In the genomic region with DNA sequence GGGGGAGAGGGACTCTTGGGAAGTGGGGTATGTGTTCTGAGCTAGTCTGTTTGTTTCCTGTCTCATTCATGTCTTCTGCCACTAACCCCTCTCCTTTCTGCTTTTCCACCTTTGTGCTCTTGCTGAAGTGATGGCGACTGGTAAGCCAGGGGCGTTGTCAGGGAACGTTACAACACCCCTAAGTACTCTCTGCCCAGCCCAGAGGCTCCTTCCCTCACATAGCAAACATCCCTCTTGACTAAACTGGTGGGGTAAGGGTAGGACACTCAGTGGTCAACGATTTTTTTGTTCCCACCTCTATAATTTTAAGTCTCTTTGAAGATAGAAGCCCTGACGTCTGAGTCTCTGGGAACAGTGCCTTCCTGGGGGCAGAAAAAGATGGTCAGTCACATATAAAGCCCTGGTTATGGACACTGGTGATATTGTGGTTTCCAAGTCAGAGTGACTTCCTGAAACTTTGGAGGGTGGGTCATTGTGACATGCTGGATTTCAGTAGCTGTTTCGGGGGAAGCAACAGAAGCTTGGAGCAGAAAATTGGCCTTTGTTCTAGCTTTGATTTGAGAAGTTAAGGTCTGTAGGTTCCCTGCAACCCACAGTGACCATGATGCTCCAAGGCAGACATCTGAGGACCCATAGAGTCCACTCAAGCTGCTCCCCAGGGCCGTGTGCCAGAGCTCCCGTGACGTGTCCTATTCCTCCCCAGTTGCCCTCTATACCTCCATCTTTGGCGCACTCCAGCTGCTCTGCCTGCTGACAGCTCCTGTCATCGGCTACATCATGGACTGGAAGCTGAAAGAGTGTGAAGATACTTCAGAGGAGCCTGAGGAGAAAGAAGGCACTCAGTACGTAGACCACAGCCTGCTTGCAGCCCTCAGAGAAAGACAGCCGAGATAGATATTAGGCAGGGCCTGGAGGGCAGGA, we compare ENCODE assay signal across 11 mouse cellular contexts. TPM values are rescaled to one million over a fixed set of nuclear protein-coding genes. Genes with fewer than 3 reads are reported as not detected.
DNase-seq lines count a peak whose midpoint lies in the region; ATAC-seq and TF ChIP-seq lines count a peak whose summit lies in the region.
"Had no signal": no experiment of that assay in that cellular context is flagged by ENCODE, and none has a peak within 500 bp of the region (broad histone marks: within the 10 kb centered on the region; RNA-seq: fewer than 3 reads in every experiment).

No protein-coding gene starts in this region.

- H3K36me3 ChIP-seq in kidney, embryonic 15.5 days = 0 out of 2 replicates have a peak, but pooled peaks cover 6% of the 10 kb centered on the region
- H3K36me3 ChIP-seq in heart, embryonic 13.5 days = peaks cover 8% of the 10 kb centered on the region; the same call in 1 of the 2 replicates
- peaks cover 60% of the 10 kb centered on the region for H3K36me3 ChIP-seq in thymus, adult 2 months (ENCODE audit: control insufficient read depth, insufficient read depth, low read length)
- H3K36me3 ChIP-seq: embryonic facial prominence, embryonic 12.5 days had no signal

- no peaks in the 10 kb centered on the region; the same call in 1 of the 2 replicates for H3K9me3 ChIP-seq in kidney, embryonic 15.5 days (replicated peaks)
- no peaks in the 10 kb centered on the region for H3K9me3 ChIP-seq in heart, embryonic 13.5 days
- H3K9me3 ChIP-seq: embryonic facial prominence, embryonic 12.5 days had no signal

- peaks cover 30% of the 10 kb centered on the region for H3K4me1 ChIP-seq in kidney, embryonic 15.5 days
- peaks cover 13% of the 10 kb centered on the region for H3K4me1 ChIP-seq in brown adipose tissue, adult 24 weeks (ENCODE audit: control insufficient read depth, insufficient read depth, insufficient read length, low read length)
- peaks cover 59% of the 10 kb centered on the region for H3K4me1 ChIP-seq in heart, embryonic 13.5 days
- H3K4me1 ChIP-seq in thymus, adult 2 months (replicated peaks; ENCODE audit: control insufficient read depth, insufficient read depth, low read length) = peaks cover 49% of the 10 kb centered on the region

- no peak for TF ChIP-seq POLR2A in thymus, adult 2 months (IDR thresholded peaks at IDR 0.05; ENCODE audit: control insufficient read depth, extremely low read depth, insufficient read depth, low read length, poor library complexity)

- WGBS in kidney, embryonic 15.5 days = 76% methylated on average over 13 of the region's 13 CpGs
- WGBS in heart, embryonic 13.5 days = 43% methylated on average over 13 of the region's 13 CpGs
- 85% methylated on average over 13 of the region's 13 CpGs for WGBS in thymus, adult 2 months

- no peak overlapping the region for H3K4me3 ChIP-seq in kidney, embryonic 15.5 days (replicated peaks)
- H3K4me3 ChIP-seq in brown adipose tissue, adult 24 weeks (ENCODE audit: insufficient read depth, low read depth, low read length) = no peak overlapping the region
- H3K4me3 ChIP-seq in heart, embryonic 13.5 days = no peak overlapping the region
- no peak overlapping the region for H3K4me3 ChIP-seq in thymus, adult 2 months (ENCODE audit: control insufficient read depth, insufficient read depth, low read length)
- H3K4me3 ChIP-seq: embryonic facial prominence, embryonic 12.5 days had no signal

- H3K4me2 ChIP-seq in kidney, embryonic 15.5 days = no peak overlapping the region
- 0 out of 2 replicates have a peak overlapping the region, but pooled peaks have one; percentile 30 for H3K4me2 ChIP-seq in heart, embryonic 13.5 days
- H3K4me2 ChIP-seq: embryonic facial prominence, embryonic 12.5 days had no signal

- no peak for TF ChIP-seq CTCF in thymus, adult 2 months (IDR thresholded peaks at IDR 0.05; ENCODE audit: borderline replicate concordance, control insufficient read depth, extremely low read depth, insufficient read depth, low read length, poor library complexity)

- no peak for ATAC-seq in kidney, embryonic 15.5 days (replicated peaks; ENCODE audit: low FRiP score)
- ATAC-seq in heart, embryonic 13.5 days (ENCODE audit: extremely low read depth, insufficient number of reproducible peaks, low FRiP score, low TSS enrichment) = peak; percentile 34; the same call in 1 of the 2 replicates
- ATAC-seq in megakaryocyte, adult 5-6 weeks (ENCODE audit: poor library complexity, severe bottlenecking) = peak; percentile 45
- ATAC-seq: hindbrain, embryonic 16.5 days had no signal

- peak overlapping the region; percentile 70 for H3K27ac ChIP-seq in kidney, embryonic 15.5 days
- peak overlapping the region; percentile 81 for H3K27ac ChIP-seq in brown adipose tissue, adult 24 weeks (replicated peaks; ENCODE audit: low read depth, low read length)
- no peak overlapping the region for H3K27ac ChIP-seq in heart, embryonic 13.5 days (replicated peaks)
- H3K27ac ChIP-seq in thymus, adult 2 months (ENCODE audit: control insufficient read depth, insufficient read depth, low read length) = no peak overlapping the region
- H3K27ac ChIP-seq: embryonic facial prominence, embryonic 12.5 days had no signal

- no peak overlapping the region for H3K9ac ChIP-seq in kidney, embryonic 15.5 days
- no peak overlapping the region for H3K9ac ChIP-seq in heart, embryonic 13.5 days
- H3K9ac ChIP-seq: embryonic facial prominence, embryonic 12.5 days had no signal

- H3K27me3 ChIP-seq in kidney, embryonic 15.5 days = no peaks in the 10 kb centered on the region
- H3K27me3 ChIP-seq in heart, embryonic 13.5 days (replicated peaks) = peaks cover 46% of the 10 kb centered on the region
- H3K27me3 ChIP-seq in thymus, adult 2 months (ENCODE audit: control insufficient read depth, insufficient read depth, low read length) = no peaks in the 10 kb centered on the region
- H3K27me3 ChIP-seq: embryonic facial prominence, embryonic 12.5 days had no signal

- DNase-seq in kidney, adult 18-20 months = no peak
- DNase-seq in frontal cortex, adult 2 months (ENCODE audit: extremely low spot score in 1 of 2, low spot score in 1 of 2) = no peak
- DNase-seq in spleen, postnatal 4 days (ENCODE audit: low spot score in 2 of 2) = no peak
- DNase-seq in thymus, adult 2 months = no peak
- DNase-seq: right cerebral cortex, postnatal 25 days had no signal

RNA-seq across cellular contexts. Expression of a gene that starts 21.4 kb away (rescaled TPM):
- polyA plus RNA-seq in kidney, embryonic 15.5 days (2015; fragmentation: Nextera tagmentation; extraction: Ambion mirVana) = 77.6 and 83.5 TPM in 2 replicates
- 75.9 and 86.5 TPM in 2 replicates for polyA plus RNA-seq in brown adipose tissue, adult 24 weeks (2012; ENCODE audit: insufficient read depth, insufficient read length, missing spikeins)
- 54.4 and 56.7 TPM in 2 replicates for polyA plus RNA-seq in heart, embryonic 13.5 days (2015; fragmentation: Nextera tagmentation; extraction: Ambion mirVana)
- 387 and 430 TPM in 2 replicates for total RNA-seq in megakaryocyte, adult 5-6 weeks (2015)
- total RNA-seq in megakaryocyte, adult 5-6 weeks (2017) = 178 and 226 TPM in 2 replicates
- polyA plus RNA-seq in frontal cortex, adult 2 months (2012; rRNA removed) = 221 and 251 TPM in 2 replicates
- 99.7 and 108 TPM in 2 replicates for polyA plus RNA-seq in thymus, adult 2 months (2012; rRNA removed)

RNA-seq across cellular contexts. Expression of a gene that starts 35.0 kb away (rescaled TPM):
- 7.5 and 8.0 TPM in 2 replicates for polyA plus RNA-seq in kidney, embryonic 15.5 days (2015; fragmentation: Nextera tagmentation; extraction: Ambion mirVana)
- 13.4 and 14.5 TPM in 2 replicates for polyA plus RNA-seq in brown adipose tissue, adult 24 weeks (2012; ENCODE audit: insufficient read depth, insufficient read length, missing spikeins)
- 3.2 and 3.6 TPM in 2 replicates for polyA plus RNA-seq in heart, embryonic 13.5 days (2015; fragmentation: Nextera tagmentation; extraction: Ambion mirVana)
- 30.6 and 32.3 TPM in 2 replicates for total RNA-seq in megakaryocyte, adult 5-6 weeks (2015)
- total RNA-seq in megakaryocyte, adult 5-6 weeks (2017) = 32.2 and 33.5 TPM in 2 replicates
- 26.7 and 26.9 TPM in 2 replicates for polyA plus RNA-seq in frontal cortex, adult 2 months (2012; rRNA removed)
- 207 and 214 TPM in 2 replicates for polyA plus RNA-seq in thymus, adult 2 months (2012; rRNA removed)

RNA-seq across cellular contexts. Expression of a gene that starts 53.2 kb away (rescaled TPM):
- polyA plus RNA-seq in kidney, embryonic 15.5 days (2015; fragmentation: Nextera tagmentation; extraction: Ambion mirVana) = 15.0 and 15.4 TPM in 2 replicates
- polyA plus RNA-seq in brown adipose tissue, adult 24 weeks (2012; ENCODE audit: insufficient read depth, insufficient read length, missing spikeins) = 3.4 and 5.3 TPM in 2 replicates
- polyA plus RNA-seq in heart, embryonic 13.5 days (2015; fragmentation: Nextera tagmentation; extraction: Ambion mirVana) = 12.9 and 13.2 TPM in 2 replicates
- total RNA-seq in megakaryocyte, adult 5-6 weeks (2015) = 0.41 and 1.1 TPM in 2 replicates
- total RNA-seq in megakaryocyte, adult 5-6 weeks (2017) = 0.66 and 0.85 TPM in 2 replicates
- polyA plus RNA-seq in frontal cortex, adult 2 months (2012; rRNA removed) = 3.3 and 4.1 TPM in 2 replicates
- polyA plus RNA-seq in thymus, adult 2 months (2012; rRNA removed) = 4.7 and 4.8 TPM in 2 replicates

RNA-seq across cellular contexts. Expression of a gene that starts 56.6 kb away (rescaled TPM):
- polyA plus RNA-seq in kidney, embryonic 15.5 days (2015; fragmentation: Nextera tagmentation; extraction: Ambion mirVana) = 1.3 TPM in 2 replicates
- 42.3 and 47.1 TPM in 2 replicates for polyA plus RNA-seq in brown adipose tissue, adult 24 weeks (2012; ENCODE audit: insufficient read depth, insufficient read length, missing spikeins)
- 3.4 TPM in 2 replicates for polyA plus RNA-seq in heart, embryonic 13.5 days (2015; fragmentation: Nextera tagmentation; extraction: Ambion mirVana)
- total RNA-seq in megakaryocyte, adult 5-6 weeks (2015) = 0.98 and 1.2 TPM in 2 replicates
- 0.55 and 1.8 TPM in 2 replicates for total RNA-seq in megakaryocyte, adult 5-6 weeks (2017)
- 2.0 and 2.9 TPM in 2 replicates for polyA plus RNA-seq in frontal cortex, adult 2 months (2012; rRNA removed)
- 3.0 and 3.2 TPM in 2 replicates for polyA plus RNA-seq in thymus, adult 2 months (2012; rRNA removed)

Comparison
In these comparisons a context has a peak if more than half of its experiments do, and no peak if none do; other contexts are left out.
1. H3K27ac ChIP-seq: peak in kidney, embryonic 15.5 days (single experiment) and brown adipose tissue, adult 24 weeks (single experiment); none in heart, embryonic 13.5 days (single experiment) and thymus, adult 2 months (single experiment).